Comparison of ENCODE assay signal across 11 mouse cellular contexts in the genomic region with DNA sequence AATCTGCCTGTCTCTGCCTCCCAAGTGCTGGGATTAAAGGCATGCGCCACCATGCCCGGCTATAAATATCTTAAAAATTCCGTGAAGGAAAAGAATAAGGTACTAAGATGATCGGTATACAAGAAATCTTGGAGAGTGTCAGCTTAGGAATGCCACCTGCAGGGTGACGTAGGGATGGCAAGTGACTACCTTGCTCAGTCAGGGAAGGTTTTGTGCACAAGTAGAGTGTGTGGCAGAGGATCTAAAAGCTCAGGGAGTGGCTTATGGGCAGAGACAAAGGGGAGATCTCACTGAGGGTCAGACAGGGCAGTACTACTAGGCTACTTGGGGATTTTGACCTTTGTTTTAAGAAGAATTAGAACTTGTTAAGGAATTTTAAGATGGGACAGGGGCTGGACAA.
A peak's percentile ranks its signal among the peaks of the same experiment; 100 is the strongest.
DNase-seq lines count a peak whose midpoint lies in the region; ATAC-seq lines count a peak whose summit lies in the region.
"Had no signal": no experiment of that assay in that cellular context is flagged by ENCODE, and none has a peak within 500 bp of the region (broad histone marks: within the 10 kb centered on the region; RNA-seq: fewer than 3 reads in every experiment).

No protein-coding gene starts in this region.

- DNase-seq in cerebellum, postnatal 10 days: peak; percentile 14 to 17
- DNase-seq in cerebellum, adult 11-12 months: no peak
- peak; percentile 15 to 19 for DNase-seq in left cerebral cortex, adult 18-20 months (ENCODE audit: low spot score in 2 of 2)
- DNase-seq in left cerebral cortex, postnatal 10 days (ENCODE audit: extremely low spot score in 1 of 2, low spot score in 2 of 2): no peak
- DNase-seq in urinary bladder, postnatal 4 days (ENCODE audit: low spot score in 2 of 2): no peak
- DNase-seq in thymus, postnatal 25 days: no peak
- DNase-seq: B cell, adult 2 months; cerebellum, adult 18-20 months; thymus, adult 18-20 months had no signal

- peak; percentile 76 for ATAC-seq in CD4-positive, CD25-positive, alpha-beta regulatory T cell, adult 4 months
- ATAC-seq in inflammation-experienced regulatory T-cells, adult 6 months: peak; percentile 70

- intact Hi-C loops in left cerebral cortex, postnatal 10 days (cut with DNase I): loop anchor here (10.0 kb wide), 1 partner anchor 225 kb away; no protein-coding TSS in a partner anchor

Comparison
In these comparisons a context has a peak if more than half of its experiments do, and no peak if none do; other contexts are left out.
1. DNase-seq: peak in cerebellum, postnatal 10 days (2 of 2) and left cerebral cortex, adult 18-20 months (2 of 2); none in cerebellum, adult 11-12 months (single experiment), left cerebral cortex, postnatal 10 days (0 of 2), urinary bladder, postnatal 4 days (0 of 2) and thymus, postnatal 25 days (single experiment).